ENCODE assay signal across 16 mouse cellular contexts in genomic region chr14:119466899-119467588, GRCm38 (mm10).
DNase-seq lines count a peak whose midpoint lies in the region; ATAC-seq and TF ChIP-seq lines count a peak whose summit lies in the region.
"Had no signal": no experiment of that assay in that cellular context is flagged by ENCODE, and none has a peak within 500 bp of the region (broad histone marks: within the 10 kb centered on the region; RNA-seq: fewer than 3 reads in every experiment).

No protein-coding gene starts in this region.

- no peaks in the 10 kb centered on the region for H3K27me3 ChIP-seq in intestine, embryonic 16.5 days (replicated peaks; ENCODE audit: control insufficient read depth, insufficient read depth, low read length)
- no peaks in the 10 kb centered on the region for H3K27me3 ChIP-seq in intestine, postnatal 0 days (replicated peaks; ENCODE audit: control insufficient read depth, insufficient read depth, low read length)
- no peaks in the 10 kb centered on the region for H3K27me3 ChIP-seq in embryonic facial prominence, embryonic 10.5 days (replicated peaks; ENCODE audit: low read depth, poor library complexity, severe bottlenecking)
- H3K27me3 ChIP-seq: embryonic facial prominence, embryonic 12.5 days; hindbrain, embryonic 12.5 days; liver, embryonic 12.5 days; midbrain, embryonic 12.5 days had no signal

- peak; percentile 1 for DNase-seq in 3134 (ENCODE audit: extremely low read depth, insufficient read length, low spot score)
- DNase-seq in MN1 (ENCODE audit: low spot score), result peak; percentile 63
- no peak for DNase-seq in lung, adult 18-20 months
- no peak for DNase-seq in heart, postnatal 4 days
- DNase-seq in embryonic facial prominence, embryonic 10.5 days (ENCODE audit: low spot score), result no peak
- DNase-seq: cerebellum, adult 8-10 months; kidney, adult 9 months; lung, postnatal 14 days had no signal

- no peaks in the 10 kb centered on the region for H3K9me3 ChIP-seq in intestine, embryonic 16.5 days (ENCODE audit: control insufficient read depth, low read length)
- no peaks in the 10 kb centered on the region for H3K9me3 ChIP-seq in intestine, postnatal 0 days (ENCODE audit: control insufficient read depth)
- no peaks in the 10 kb centered on the region for H3K9me3 ChIP-seq in embryonic facial prominence, embryonic 10.5 days
- H3K9me3 ChIP-seq: embryonic facial prominence, embryonic 12.5 days; hindbrain, embryonic 12.5 days; liver, embryonic 12.5 days; midbrain, embryonic 12.5 days had no signal

- no peaks in the 10 kb centered on the region for H3K36me3 ChIP-seq in intestine, embryonic 16.5 days (ENCODE audit: control insufficient read depth, insufficient read depth, low read length)
- H3K36me3 ChIP-seq in intestine, postnatal 0 days (ENCODE audit: control insufficient read depth, insufficient read depth), result no peaks in the 10 kb centered on the region
- H3K36me3 ChIP-seq in embryonic facial prominence, embryonic 10.5 days (replicated peaks), result no peaks in the 10 kb centered on the region
- H3K36me3 ChIP-seq: embryonic facial prominence, embryonic 12.5 days; hindbrain, embryonic 12.5 days; liver, embryonic 12.5 days; midbrain, embryonic 12.5 days had no signal

- H3K4me3 ChIP-seq in intestine, embryonic 16.5 days (ENCODE audit: low read length), result no peak overlapping the region
- H3K4me3 ChIP-seq in intestine, postnatal 0 days (ENCODE audit: low read depth, low read length), result no peak overlapping the region
- H3K4me3 ChIP-seq in embryonic fibroblast, embryonic 13.5 days (ENCODE audit: insufficient read depth, low read length), result no peak overlapping the region
- H3K4me3 ChIP-seq in embryonic facial prominence, embryonic 10.5 days, result no peak overlapping the region
- H3K4me3 ChIP-seq: embryonic facial prominence, embryonic 12.5 days; hindbrain, embryonic 12.5 days; liver, embryonic 12.5 days; midbrain, embryonic 12.5 days had no signal

- no peak for TF ChIP-seq POLR2A in embryonic fibroblast, embryonic 13.5 days (IDR thresholded peaks at IDR 0.05; ENCODE audit: low read depth, low read length)

- no peak overlapping the region for H3K4me2 ChIP-seq in intestine, embryonic 16.5 days (ENCODE audit: low read depth, low read length)
- H3K4me2 ChIP-seq in intestine, postnatal 0 days (replicated peaks; ENCODE audit: low read depth), result no peak overlapping the region
- H3K4me2 ChIP-seq: embryonic facial prominence, embryonic 12.5 days; heart, embryonic 11.5 days; hindbrain, embryonic 12.5 days; liver, embryonic 12.5 days; midbrain, embryonic 12.5 days had no signal

- 50% methylated on average over 5 of the region's 5 CpGs for WGBS in intestine, embryonic 16.5 days
- 43% methylated on average over 5 of the region's 5 CpGs for WGBS in intestine, postnatal 0 days
- 74% methylated on average over 5 of the region's 5 CpGs for WGBS in embryonic facial prominence, embryonic 10.5 days

- no peak overlapping the region for H3K27ac ChIP-seq in intestine, embryonic 16.5 days (ENCODE audit: low read length)
- no peak overlapping the region for H3K27ac ChIP-seq in intestine, postnatal 0 days (ENCODE audit: low read depth, low read length)
- peak overlapping the region; percentile 34; the same call in 1 of the 2 replicates for H3K27ac ChIP-seq in embryonic fibroblast, embryonic 13.5 days (ENCODE audit: insufficient read depth, low read length)
- no peak overlapping the region for H3K27ac ChIP-seq in embryonic facial prominence, embryonic 10.5 days (replicated peaks)
- H3K27ac ChIP-seq: embryonic facial prominence, embryonic 12.5 days; hindbrain, embryonic 12.5 days; liver, embryonic 12.5 days; midbrain, embryonic 12.5 days had no signal

- H3K4me1 ChIP-seq in intestine, embryonic 16.5 days (ENCODE audit: control insufficient read depth, insufficient read depth, low read length), result no peaks in the 10 kb centered on the region
- H3K4me1 ChIP-seq in intestine, postnatal 0 days (replicated peaks; ENCODE audit: control insufficient read depth, insufficient read depth, low read length), result no peaks in the 10 kb centered on the region
- no peaks in the 10 kb centered on the region; the same call in 1 of the 2 replicates for H3K4me1 ChIP-seq in embryonic fibroblast, embryonic 13.5 days (ENCODE audit: control insufficient read depth, insufficient read depth, low read length)
- no peaks in the 10 kb centered on the region for H3K4me1 ChIP-seq in embryonic facial prominence, embryonic 10.5 days
- H3K4me1 ChIP-seq: embryonic facial prominence, embryonic 12.5 days; hindbrain, embryonic 12.5 days; liver, embryonic 12.5 days; midbrain, embryonic 12.5 days had no signal

- no peak for TF ChIP-seq CTCF in intestine, postnatal 0 days (IDR thresholded peaks at IDR 0.05; ENCODE audit: low read depth)
- no peak for TF ChIP-seq CTCF in embryonic fibroblast, embryonic 13.5 days (IDR thresholded peaks at IDR 0.05; ENCODE audit: borderline replicate concordance, insufficient read depth, low read length)

- H3K9ac ChIP-seq in intestine, embryonic 16.5 days (ENCODE audit: low read depth, low read length), result no peak overlapping the region
- no peak overlapping the region for H3K9ac ChIP-seq in intestine, postnatal 0 days (ENCODE audit: low read depth, low read length)
- H3K9ac ChIP-seq: embryonic facial prominence, embryonic 12.5 days; hindbrain, embryonic 12.5 days; liver, embryonic 12.5 days; midbrain, embryonic 12.5 days had no signal

- ATAC-seq in intestine, embryonic 16.5 days, result peak; percentile 21; the same call in 1 of the 2 replicates
- no peak for ATAC-seq in intestine, postnatal 0 days
- ATAC-seq: liver, embryonic 12.5 days had no signal

Comparison
In these comparisons a context has a peak if more than half of its experiments do, and no peak if none do; other contexts are left out.
1. DNase-seq: peak in 3134 (single experiment) and MN1 (single experiment); none in lung, adult 18-20 months (0 of 2), heart, postnatal 4 days (single experiment) and embryonic facial prominence, embryonic 10.5 days (single experiment).